Mouse (Mus musculus) thymus, postnatal 4 days (tissue): ENCODE data around the gene Ctse.
A peak's percentile ranks its signal among the peaks of the same experiment; 100 is the strongest.

Experiments
- DNase-seq: peaks from one replicate; pipeline ENCODE4 v3.0.0; 2021

Gene Ctse

GRCm38 (mm10) chr1:131655601-131656000, 17.5 kb downstream of the Ctse start:
- no peak for DNase-seq

GRCm38 (mm10) chr1:131657945-131658354, 19.8 kb downstream of the Ctse start:
- peak; percentile 97 for DNase-seq

DNA sequence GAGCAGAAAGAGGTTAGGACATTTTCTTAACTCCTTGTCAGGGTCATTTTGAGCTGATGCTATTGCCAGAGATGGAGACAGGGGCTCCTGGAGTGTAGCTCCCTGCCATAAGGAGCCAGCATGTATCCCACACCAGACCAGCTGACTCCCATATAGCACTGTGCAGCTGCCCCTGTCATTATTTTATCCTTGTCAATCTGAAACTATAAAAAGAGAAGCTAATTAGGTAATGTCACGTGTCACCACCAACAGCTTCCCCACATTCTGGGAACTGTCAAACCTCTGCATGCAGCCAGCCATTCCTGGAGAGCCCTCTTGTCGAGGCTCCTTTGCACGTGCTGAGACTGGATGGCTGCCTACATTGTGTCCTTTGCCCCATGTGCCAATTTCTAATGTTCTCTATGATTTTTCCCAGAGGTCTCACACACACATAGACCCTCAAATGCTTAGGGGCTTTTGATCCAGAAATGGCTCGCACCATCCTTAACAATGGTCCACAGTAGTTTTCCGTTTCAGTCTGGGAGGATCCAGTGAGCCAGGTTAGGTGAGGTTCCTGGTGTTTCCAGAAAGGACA, 21.5 kb downstream of the Ctse start:
- DNase-seq = no peak

- DNase-seq = no peak
Observed at GRCm38 (mm10) chr1:131660266-131660665, 22.2 kb downstream of the Ctse start.

- DNase-seq = no peak
Observed at GRCm38 (mm10) chr1:131660716-131661472, 22.8 kb downstream of the Ctse start.

- DNase-seq = no peak
Observed at GRCm38 (mm10) chr1:131661749-131662148, 23.6 kb downstream of the Ctse start.

- no peak for DNase-seq
Observed at GRCm38 (mm10) chr1:131663286-131663995, 25.3 kb downstream of the Ctse start.

DNA sequence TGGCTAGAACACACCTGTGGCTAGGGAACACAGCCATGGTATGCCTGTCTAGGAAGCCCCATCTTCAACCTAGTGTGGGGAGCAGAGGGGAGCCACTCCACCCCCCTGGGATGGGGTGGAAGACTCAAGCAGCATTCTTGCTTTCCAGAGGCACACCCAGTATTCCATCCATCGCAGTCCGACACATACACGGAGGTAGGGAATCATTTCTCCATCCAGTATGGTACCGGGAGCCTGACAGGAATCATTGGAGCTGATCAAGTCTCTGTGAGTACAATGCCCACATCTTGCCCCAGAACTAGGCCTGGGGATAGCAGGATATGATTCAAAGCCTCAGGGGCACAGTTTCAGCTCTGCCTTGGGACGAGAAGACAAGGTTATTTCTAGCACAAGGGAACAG, 26.0 kb downstream of the Ctse start:
- DNase-seq = no peak

- no peak for DNase-seq
Observed at GRCm38 (mm10) chr1:131665886-131666285, 27.8 kb downstream of the Ctse start.

GRCm38 (mm10) chr1:131671113-131671512, 33.0 kb downstream of the Ctse start:
- DNase-seq = no peak

- DNase-seq = no peak
Observed at GRCm38 (mm10) chr1:131672361-131672760, 34.3 kb downstream of the Ctse start.

- DNase-seq = no peak
Observed at GRCm38 (mm10) chr1:131679644-131680043, 41.5 kb downstream of the Ctse start.

GRCm38 (mm10) chr1:131687739-131688138, 49.6 kb downstream of the Ctse start:
- DNase-seq = no peak

DNA sequence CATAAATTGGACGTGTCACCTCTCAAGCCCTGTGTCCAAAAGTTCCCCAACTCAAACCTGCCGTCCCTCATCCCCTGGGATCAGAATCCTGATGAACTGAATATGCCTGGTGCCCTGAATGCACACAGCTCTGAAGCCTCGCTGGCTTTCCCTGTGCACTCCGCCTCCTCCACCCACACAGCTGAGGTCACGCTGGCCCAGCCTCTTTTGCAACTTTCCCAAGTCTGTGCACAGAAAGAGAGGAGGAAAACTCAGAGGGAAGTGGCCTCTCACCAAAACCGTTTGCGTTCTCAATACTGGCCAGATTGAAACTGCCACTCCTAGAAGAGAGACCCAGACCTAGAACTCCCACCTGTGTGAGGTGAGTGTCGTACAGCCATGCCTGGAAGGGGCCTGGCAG, 50.4 kb downstream of the Ctse start, which contains the start of gene Rab7b:
Rab7b (plus strand) TSS at position 221 of the 400 bp plus-strand sequence.
- DNase-seq = no peak

- no peak for DNase-seq
Observed at GRCm38 (mm10) chr1:131689016-131689415, 50.9 kb downstream of the Ctse start.

DNA sequence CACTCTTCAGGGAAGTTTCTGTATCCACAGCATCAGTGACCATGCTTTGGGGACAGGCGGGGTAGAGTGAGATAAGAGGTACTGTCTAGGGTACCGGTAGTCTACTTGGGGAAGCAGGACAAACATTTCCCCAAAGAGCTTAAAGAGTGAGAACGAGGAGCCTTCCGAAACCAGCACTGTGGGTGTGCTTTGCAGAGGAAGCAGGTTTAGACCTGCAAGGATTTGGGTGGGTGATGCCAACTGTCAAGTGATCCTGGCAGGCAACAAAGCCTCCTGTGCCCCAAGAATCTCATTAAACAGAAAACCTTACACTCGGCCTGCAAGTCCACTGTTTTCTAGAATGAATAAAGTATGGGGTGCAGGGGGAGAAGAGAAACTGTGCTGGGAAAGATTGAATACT, 51.8 kb downstream of the Ctse start:
- no peak for DNase-seq

DNA sequence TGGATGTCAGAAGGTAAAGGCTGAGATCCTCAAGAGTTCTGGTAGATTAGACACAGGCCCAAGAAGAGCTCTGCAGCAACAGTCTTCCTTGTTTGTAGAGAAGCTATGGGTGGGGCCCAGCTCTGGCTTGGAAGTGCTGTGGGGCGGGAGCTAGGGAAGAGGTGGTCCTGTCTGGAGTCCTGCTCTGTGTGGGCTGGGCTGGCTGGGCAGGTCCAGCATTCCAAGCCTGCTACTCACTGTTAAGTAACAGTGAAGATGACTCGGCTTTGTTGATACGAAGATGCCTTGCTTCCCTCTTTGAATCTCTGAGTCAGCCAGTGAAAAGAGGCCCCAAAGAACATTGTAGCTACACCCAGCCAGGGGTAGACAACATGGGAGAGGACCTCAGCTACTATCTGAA, 52.3 kb downstream of the Ctse start:
- DNase-seq = no peak

DNA sequence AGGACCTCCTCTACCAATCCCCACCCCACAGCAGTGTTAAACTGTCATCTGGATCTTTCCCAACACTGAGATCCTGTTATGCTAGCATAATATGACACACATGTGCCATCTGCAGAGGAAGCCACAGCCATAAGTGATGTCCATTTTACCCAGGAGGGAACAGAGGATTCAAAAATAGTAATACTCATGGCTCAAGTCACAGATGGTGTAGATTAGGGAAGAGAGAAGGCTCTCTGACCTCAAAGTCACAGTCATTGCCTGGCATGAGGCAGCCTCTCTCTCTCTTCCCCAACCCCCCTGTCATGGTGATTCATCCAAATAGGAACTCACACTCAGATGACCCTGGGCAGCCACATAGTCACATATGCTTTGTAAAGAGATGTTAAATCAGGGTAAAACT, 53.2 kb downstream of the Ctse start:
- no peak for DNase-seq

GRCm38 (mm10) chr1:131695308-131695707, 57.2 kb downstream of the Ctse start:
- DNase-seq = no peak

DNA sequence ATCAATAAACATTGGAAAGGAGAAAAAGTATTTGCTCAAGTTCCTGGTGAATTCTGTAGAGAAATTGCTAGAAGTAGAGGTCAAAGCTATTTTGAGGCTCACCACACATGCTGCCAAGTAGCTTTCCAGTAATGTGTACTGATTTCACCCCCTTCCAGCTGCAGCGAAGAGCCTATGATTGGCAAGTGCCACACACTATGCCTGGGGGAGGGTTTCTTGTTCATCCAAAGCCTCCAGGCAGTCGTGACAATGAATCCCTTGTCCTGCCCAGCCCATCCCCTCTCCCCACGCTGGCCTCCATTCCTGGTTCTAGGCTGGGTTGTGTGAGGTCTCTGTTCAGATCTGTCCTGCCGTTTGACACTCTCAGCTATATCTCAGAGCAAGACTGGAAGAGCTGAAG, 58.2 kb downstream of the Ctse start:
- no peak for DNase-seq

GRCm38 (mm10) chr1:131698770-131699169, 60.7 kb downstream of the Ctse start:
- no peak for DNase-seq

DNA sequence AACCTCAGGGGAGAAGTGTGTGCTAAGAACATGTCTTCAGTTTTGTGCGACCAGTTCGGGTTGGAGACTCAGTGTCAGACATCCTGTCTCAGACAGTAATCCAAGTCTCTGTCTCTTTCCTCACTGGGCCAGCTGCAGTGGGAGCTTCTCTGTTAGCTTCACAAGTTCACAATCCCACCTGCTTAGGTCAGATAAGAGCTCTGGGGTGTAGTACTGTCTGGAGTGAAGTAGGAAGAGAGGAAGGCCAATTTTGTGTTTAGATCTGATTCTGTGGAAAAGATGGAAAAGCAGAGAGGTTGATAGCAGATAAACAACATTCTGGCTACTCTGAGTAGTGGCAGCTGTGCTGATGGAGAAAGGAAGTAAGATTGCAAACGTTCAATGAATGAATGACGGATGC, 61.5 kb downstream of the Ctse start:
- DNase-seq = no peak

GRCm38 (mm10) chr1:131700447-131700846, 62.3 kb downstream of the Ctse start:
- DNase-seq = no peak

DNA sequence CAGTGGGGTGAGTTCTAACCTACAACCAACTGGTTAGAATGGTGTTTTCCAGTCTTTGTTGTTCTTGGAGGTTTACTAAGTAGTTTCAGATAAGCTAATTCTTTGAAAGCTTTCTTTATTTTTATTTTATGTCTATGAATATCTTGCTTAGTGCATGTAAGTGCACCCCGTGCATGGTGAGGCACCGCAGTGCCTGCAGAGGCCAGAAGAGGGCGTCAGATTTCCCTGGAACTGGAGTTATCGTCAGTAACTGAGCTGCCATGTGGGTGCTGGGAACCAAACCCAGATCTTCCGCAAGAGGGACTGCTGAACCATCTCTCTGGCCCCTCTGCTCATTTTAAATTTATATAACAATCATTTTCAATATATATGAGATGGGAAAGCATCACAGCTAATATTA, 63.3 kb downstream of the Ctse start:
- DNase-seq = peak; percentile 43
